Mouse (Mus musculus) cerebellum, adult 11 months (tissue): ENCODE results near the gene Pnp2.
"Not testable (repeated sequence)": the region's sequence is repeated elsewhere in the genome, so short reads cannot be mapped to it uniquely, and the experiment has no call there.

Source experiments
- DNase-seq: peaks from one replicate; pipeline ENCODE4 v3.0.0; 2022

Pnp2 gene

DNA sequence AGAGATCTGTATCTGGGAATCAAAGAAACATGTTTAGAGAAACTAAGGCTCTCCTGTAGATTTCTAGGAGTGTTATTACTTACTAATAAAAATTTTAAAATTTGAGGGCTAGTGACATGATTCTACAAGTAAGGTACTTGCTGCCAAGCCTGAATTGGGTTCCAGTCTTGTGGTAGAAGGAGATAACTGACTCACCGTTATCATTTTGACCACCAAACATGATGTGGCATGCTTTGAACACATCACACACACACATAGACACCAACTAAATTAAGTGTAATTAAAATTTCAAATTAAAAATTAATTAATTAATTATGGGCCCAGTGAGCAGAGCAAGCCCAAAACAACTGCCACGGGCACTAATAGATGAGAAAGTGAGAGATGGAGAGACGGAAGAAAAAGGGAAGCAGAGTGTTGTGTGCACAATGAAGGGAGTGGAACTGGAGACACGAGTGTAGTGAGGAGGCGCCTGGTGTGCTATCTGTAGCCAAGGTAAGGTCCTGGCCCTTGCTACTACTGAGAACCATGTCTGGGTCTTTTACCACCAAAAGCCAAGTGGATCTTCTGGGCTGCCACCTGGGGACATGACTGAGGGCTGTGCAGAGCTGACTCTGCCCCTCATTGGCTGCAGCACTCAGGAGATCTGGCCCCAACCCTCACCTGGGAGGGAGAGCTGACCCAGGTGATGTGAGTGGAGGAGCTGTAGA is 2.6 kb downstream of the Pnp2 start:
- not testable (repeated sequence) for DNase-seq

DNA sequence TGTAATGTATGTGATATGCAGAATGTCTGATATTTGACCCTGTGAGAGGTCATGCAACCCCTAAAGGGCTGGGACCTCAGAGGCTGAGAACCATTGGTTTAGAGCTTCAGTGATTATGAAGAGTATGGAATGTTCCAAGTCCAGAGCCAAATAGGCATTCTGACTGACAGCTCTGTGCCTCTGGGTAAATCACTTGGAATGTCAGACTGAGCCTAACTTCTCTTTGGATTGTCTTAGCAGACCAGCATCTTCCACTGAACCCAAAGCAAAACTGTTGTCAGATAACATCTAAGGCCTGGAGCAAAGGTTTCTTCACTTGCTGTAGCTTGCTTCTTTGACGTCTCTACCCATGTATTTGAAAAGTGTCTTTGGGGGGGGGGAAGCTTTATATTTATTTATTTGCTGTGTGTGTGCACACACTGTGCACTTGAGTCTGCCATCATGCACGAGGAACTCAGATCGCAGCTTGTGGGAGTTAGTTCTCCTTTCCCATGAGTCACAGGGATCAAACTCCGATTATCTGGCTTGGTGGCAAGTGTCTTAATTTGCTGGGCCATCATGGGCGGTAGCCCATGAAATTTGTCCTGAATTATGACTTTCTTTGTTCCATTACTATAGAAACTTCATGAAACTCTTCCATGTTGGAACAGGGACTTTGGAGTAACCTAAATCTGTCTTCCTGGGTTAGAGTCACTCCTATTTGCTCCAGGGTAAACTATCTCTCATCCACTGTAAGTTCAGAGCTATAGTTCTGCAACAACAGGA is 12.6 kb downstream of the Pnp2 start:
- DNase-seq = no peak

DNA sequence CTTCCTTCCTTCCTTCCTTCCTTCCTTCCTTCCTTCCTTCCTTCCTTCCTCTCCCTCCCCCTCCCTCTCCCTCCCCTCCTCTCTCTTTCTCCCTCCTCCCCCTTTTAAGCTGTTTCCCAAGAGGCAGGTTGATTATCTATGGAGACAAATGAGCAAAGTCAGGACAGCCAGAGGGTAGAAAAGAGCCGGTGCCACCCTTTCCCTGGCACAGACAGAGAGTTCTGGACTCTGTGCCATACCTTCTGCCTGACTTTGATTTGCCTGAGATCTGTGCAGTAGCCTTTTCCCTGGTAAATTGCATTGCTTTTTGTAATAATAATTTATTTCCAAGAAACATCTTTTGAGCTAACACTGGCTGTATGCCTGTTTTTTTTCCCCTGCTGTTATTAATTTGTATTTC is 13.2 kb downstream of the Pnp2 start:
- DNase-seq = no peak

- peak; percentile 12 for DNase-seq
These were observed 14.1 kb downstream of the Pnp2 start for GRCm38 (mm10) chr14:50969558-50970544.

DNA sequence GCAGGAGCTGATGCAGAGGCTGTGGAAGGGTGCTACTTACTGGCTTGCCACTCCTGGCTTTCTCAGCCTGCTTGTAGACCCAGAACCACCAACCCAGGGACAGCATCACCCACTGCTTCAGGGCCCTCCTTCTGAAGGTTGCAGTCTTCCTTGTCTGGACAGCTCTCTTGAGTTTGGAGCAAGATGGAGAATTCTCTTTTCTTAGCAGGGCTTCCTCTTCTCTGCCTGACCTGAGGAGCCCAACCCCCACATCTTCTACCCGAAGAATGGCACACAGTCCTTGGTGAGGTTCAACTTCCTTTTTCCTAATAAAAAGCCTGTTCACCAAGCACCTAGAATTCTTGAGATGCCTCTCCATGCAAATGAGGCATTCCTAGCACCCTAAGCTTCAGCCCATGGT is 15.0 kb downstream of the Pnp2 start:
- no peak for DNase-seq

DNA sequence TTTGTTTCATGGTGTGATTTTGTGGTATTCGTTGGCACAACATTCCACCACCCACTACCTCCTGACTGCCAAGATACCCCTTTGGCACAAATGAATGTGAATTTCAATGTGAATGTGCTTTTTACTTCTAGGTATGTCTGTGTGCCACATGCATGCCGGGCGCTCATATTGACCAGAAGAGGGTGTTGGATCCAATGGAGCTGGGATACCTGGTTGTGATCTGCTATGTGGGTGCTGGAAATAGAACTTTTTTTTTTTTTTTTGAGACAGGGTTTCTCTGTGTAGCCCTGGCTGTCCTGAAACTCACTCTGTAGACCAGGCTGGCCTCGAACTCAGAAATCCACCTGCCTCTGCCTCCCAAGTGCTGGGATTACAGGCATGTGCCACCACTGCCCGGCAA is 17.3 kb downstream of the Pnp2 start:
- not testable (repeated sequence) for DNase-seq

- DNase-seq = no peak
These were observed 17.9 kb downstream of the Pnp2 start for GRCm38 (mm10) chr14:50973700-50974099.

- DNase-seq = no peak
These were observed 19.2 kb downstream of the Pnp2 start for GRCm38 (mm10) chr14:50975001-50975400.

DNA sequence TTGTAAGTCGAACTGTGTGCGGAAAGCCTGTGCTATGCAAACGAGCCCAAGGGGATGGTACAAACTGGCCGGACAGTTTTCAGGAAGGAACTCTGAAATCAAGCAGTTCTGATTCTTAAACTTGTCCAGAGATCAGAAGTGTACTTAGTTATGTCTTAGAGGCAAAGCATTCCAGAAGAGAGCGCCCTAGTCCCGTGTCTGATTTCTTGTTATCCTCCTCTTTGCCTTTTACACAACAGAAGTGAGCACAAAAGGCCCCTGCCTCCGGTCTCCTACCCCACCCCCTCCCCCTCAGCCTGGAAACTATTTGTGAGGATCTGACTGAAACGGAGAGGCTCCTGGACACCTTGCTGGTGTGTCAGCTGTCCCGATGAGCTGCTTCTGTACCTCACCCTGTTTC is 20.9 kb downstream of the Pnp2 start:
- DNase-seq = no peak

DNA sequence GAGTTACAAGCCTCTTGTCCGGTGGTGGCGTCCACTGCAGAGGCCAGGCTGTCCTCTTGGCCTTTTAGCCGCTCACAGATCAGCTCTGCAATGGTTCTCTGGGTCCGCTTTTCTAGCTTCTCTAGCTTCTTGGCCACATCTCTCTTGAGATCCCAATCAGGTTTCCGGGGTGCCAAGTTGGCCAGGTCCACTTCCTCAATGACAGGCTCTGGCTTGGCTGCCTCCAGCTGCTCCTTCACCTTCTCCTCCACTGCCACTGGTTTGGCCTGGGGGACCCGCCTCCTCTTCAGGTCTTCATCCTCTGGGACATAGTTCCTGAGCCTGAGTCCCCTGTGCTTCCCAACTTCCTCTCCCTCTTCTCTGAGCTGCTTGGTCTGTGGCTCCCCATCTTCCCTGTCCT is 22.7 kb downstream of the Pnp2 start:
- not testable (repeated sequence) for DNase-seq

GRCm38 (mm10) chr14:50979631-50980030 is 23.8 kb downstream of the Pnp2 start:
- no peak for DNase-seq

- no peak for DNase-seq
These were observed 25.4 kb downstream of the Pnp2 start for GRCm38 (mm10) chr14:50981207-50981606.

GRCm38 (mm10) chr14:50981837-50982236 is 26.0 kb downstream of the Pnp2 start:
- DNase-seq = no peak

- no peak for DNase-seq
These were observed 31.9 kb downstream of the Pnp2 start for GRCm38 (mm10) chr14:50987668-50988067.

DNA sequence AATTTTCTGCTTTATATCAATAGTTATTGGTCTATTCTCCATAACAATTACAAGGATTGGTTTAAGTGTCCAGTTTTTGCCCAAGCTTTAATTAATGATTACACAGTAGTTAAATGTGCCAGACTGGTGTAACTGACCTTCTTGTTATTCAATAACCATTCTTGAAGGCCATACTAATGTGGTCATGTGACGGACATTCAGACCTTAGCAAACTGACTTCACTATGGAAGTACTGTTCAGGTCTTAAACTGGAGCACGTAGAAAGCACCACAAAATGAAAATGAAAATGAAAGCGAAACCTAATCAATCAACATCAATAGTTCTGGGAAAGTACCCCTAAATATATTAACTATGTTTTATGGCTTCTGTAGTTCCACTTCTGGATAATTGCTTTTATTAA is 35.2 kb downstream of the Pnp2 start:
- no peak for DNase-seq

GRCm38 (mm10) chr14:50997088-50997487 is 41.3 kb downstream of the Pnp2 start:
- DNase-seq = no peak

GRCm38 (mm10) chr14:50997999-50998666 is 42.3 kb downstream of the Pnp2 start:
- no peak for DNase-seq

DNA sequence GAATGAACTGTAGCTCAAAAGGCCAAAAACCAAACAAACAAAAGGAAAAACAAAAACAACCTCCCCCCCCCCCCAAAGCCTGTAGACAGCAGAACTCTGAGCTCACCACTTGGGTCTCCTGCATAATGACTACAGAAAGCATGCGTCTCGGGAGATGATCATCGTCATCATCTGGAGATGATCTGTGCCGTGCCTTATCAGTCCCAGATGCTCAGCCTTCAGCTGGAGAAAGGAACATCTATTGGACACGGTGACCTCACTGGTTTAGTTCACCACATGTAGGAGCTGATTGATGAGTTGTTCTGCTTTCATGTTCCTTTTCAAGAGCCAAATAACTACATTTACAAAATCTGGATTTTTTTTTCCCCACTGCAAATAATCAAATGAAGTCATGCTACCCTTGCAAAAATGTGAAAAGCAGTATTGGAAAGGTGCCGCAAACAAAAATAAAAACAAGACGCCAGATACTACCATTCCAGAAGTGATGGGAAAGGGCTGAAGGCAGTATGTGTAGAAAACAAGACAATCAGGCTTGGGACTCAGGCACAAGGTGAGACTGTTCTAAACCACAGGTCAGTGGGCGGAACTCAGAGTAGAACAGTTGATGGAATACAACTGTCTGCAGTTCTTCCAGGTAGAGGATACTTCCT is 51.5 kb downstream of the Pnp2 start, which contains the start of gene Rnase10:
TSS of gene Rnase10 (plus strand) at position 600 of the 650 bp plus-strand sequence.
- no peak for DNase-seq

DNA sequence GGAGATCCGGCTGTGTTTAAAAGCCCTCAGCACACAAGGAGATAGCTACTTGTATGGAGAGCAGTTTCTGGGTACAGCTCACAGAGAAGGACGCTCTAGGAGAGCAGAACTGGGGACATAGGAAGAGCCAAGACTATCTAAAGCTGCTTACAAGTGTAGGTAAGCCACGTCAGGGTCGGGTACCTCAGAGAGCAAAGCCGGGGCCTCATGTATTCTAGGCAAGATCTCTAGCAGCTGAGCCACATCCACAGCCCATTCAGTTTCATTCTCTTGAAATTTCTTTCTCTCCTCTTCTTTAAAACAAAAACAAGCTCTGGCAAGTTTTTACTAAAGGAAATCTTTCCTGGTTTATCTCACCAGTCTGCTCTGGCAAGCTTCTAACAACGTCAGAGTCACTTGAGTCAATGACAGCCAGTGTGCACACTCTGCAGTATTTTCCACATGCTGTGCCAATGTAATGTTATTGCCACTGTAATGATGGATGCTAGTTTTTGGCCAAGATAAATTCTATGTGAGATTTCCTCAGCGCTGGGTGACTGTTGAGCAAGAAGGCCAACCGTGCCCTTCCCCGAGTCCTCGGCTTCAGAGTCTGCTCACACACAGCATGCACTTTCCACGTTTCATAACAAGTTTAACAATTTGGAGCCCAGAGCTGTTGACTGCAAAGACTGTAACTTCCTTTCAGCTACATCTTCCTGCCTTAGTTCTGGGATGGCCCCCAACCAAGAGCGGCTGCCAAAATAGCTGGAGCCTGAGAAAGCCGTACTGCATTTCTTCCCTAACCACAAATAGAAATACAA is 52.3 kb downstream of the Pnp2 start:
- no peak for DNase-seq

- DNase-seq = no peak
These were observed 53.0 kb downstream of the Pnp2 start for GRCm38 (mm10) chr14:51008781-51009180.

GRCm38 (mm10) chr14:51009572-51009971 is 53.8 kb downstream of the Pnp2 start:
- no peak for DNase-seq
